Mouse (Mus musculus) mouse trophoblast stem cell (cell line): Measurements from ENCODE around the gene Rhoq.

Source experiments
- in situ Hi-C, 2 experiments: fragments of 300-500 bp; cut with MseI, MboI; formaldehyde crosslinking; loops; 2 replicates in 1 of 2; 3 replicates in 1 of 2; pipeline ENCODE4 v1.15.1; 2025

Rhoq gene

GRCm38 (mm10) chr17:86962894-86963585 lies at the start of gene Rhoq:
Gene Rhoq (plus strand): TSS chr17:86963082.
- in situ Hi-C loops = no loop called here

- in situ Hi-C loops = no loop called here
Measured at GRCm38 (mm10) chr17:86915540-86915939, 47.3 kb upstream of the Rhoq start.

GRCm38 (mm10) chr17:86917048-86917447 lies 45.8 kb upstream of the Rhoq start, which contains the start of gene Tmem247:
Gene Tmem247 (plus strand): TSS chr17:86917348.
- in situ Hi-C loops = no loop called here

GRCm38 (mm10) chr17:86918786-86919185 lies 44.1 kb upstream of the Rhoq start:
- in situ Hi-C loops = no loop called here

- in situ Hi-C loops = loop anchor here in 1 of 2 experiments (10.0 kb wide), 1 partner anchor 325 kb away; no protein-coding TSS in a partner anchor
Measured at GRCm38 (mm10) chr17:86919729-86920128, 43.2 kb upstream of the Rhoq start.

GRCm38 (mm10) chr17:86924679-86925078 lies 38.2 kb upstream of the Rhoq start:
- in situ Hi-C loops = loop anchor here in 1 of 2 experiments (10.0 kb wide), 1 partner anchor 320 kb away; no protein-coding TSS in a partner anchor

- in situ Hi-C loops = loop anchor here in 1 of 2 experiments (10.0 kb wide), 1 partner anchor 318 kb away; no protein-coding TSS in a partner anchor
Measured at GRCm38 (mm10) chr17:86926836-86927235, 36.0 kb upstream of the Rhoq start.

- in situ Hi-C loops = loop anchor here in 1 of 2 experiments (10.0 kb wide), 1 partner anchor 315 kb away; no protein-coding TSS in a partner anchor
Measured at GRCm38 (mm10) chr17:86929355-86929754, 33.5 kb upstream of the Rhoq start.

- in situ Hi-C loops = loop anchor here in 1 of 2 experiments (10.0 kb wide), 1 partner anchor 315 kb away; no protein-coding TSS in a partner anchor
Measured at GRCm38 (mm10) chr17:86929981-86930380, 32.9 kb upstream of the Rhoq start.

GRCm38 (mm10) chr17:86932896-86933295 lies 30.0 kb upstream of the Rhoq start:
- in situ Hi-C loops = no loop called here

- in situ Hi-C loops = no loop called here
Measured at GRCm38 (mm10) chr17:86937064-86937463, 25.8 kb upstream of the Rhoq start.

- in situ Hi-C loops = no loop called here
Measured at GRCm38 (mm10) chr17:86937497-86938155, 25.3 kb upstream of the Rhoq start.

GRCm38 (mm10) chr17:86938683-86939082 lies 24.2 kb upstream of the Rhoq start:
- in situ Hi-C loops = no loop called here

- in situ Hi-C loops = no loop called here
Measured at GRCm38 (mm10) chr17:86942112-86942511, 20.8 kb upstream of the Rhoq start.

GRCm38 (mm10) chr17:86943158-86943557 lies 19.7 kb upstream of the Rhoq start:
- in situ Hi-C loops = no loop called here

- in situ Hi-C loops = no loop called here
Measured at GRCm38 (mm10) chr17:86946078-86946477, 16.8 kb upstream of the Rhoq start.

GRCm38 (mm10) chr17:86947840-86948796 lies 14.8 kb upstream of the Rhoq start, which contains the start of gene Atp6v1e2:
Gene Atp6v1e2 (minus strand): TSS chr17:86947897.
- in situ Hi-C loops = no loop called here

GRCm38 (mm10) chr17:86948801-86949200 lies 14.1 kb upstream of the Rhoq start:
- in situ Hi-C loops = no loop called here

- in situ Hi-C loops = no loop called here
Measured at GRCm38 (mm10) chr17:86957239-86957638, 5.6 kb upstream of the Rhoq start.

- in situ Hi-C loops = no loop called here
Measured at GRCm38 (mm10) chr17:86957968-86958367, 4.9 kb upstream of the Rhoq start.

- in situ Hi-C loops = no loop called here
Measured at GRCm38 (mm10) chr17:86961301-86961841, 1.5 kb upstream of the Rhoq start.
